Mouse (Mus musculus) small intestine, adult 10 weeks (tissue): Measurements from ENCODE around the gene Olfr655. TPM values are rescaled to one million over a fixed set of nuclear protein-coding genes. Genes with fewer than 3 reads are reported as not detected.

Source experiments
- polyA plus RNA-seq: library from polyadenylated mRNA; stranded (reverse); fragments of 350-450 nt; fragmentation: Illumina TruSeq; extraction: RNeasy Lipid Tissue Mini Kit (QIAGEN cat#74804); gene quantifications from one replicate; pipeline ENCODE4 v1.2.3, GENCODE M21; 2014; ENCODE audit warnings: low replicate concordance

Olfr655 gene
- not detected for polyA plus RNA-seq

DNA sequence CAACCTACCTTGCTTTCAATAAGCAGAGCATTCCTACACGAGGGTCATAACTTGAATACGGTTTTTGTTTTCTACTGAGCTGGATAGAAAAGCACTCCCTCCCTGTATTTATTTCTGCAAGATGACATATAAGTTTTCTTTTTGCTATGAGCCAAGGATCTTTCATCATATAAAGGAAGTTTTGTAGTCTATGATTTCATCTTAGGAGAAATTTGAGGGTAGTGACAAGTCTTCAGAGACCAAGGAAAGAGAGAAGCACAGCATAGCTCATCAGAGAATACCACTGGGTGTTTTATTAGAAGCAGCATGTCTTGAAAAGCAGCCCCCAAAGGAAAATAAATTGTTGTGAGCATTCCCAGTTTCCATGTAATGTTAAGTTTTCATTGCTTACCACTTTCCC, at the start of gene Olfr655:
Olfr655 (minus strand) TSS at position 101 of the 400 bp plus-strand sequence.

DNA sequence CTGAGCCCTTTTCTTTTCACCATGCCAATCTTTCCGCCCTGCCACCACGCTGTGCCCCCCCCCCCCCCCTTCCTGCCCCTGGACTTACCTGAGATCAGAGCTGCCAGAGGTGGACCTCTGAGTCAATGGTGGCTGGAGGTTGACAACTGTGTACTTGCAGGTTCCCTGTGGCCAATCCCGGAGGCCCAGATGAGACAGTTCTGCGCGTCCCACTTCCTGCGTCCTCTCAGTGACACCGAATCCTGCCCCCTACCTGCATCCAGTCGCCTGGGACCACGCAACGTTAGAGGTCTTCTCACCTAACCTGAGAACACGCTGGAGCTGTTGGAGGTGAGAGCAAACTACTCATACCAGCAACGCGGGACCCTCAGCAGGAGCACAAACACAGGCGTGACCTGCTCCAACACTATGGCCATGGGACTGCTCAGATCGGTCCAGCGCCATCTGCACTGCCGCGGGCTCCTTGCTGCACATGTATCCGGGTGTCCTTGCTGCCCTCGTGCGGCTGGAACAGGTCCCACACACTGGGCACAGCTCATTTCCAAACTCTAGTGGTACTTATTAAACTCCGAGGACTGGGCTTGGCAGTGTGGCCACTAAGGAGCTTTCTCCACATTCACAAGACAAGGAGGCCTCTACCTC, 45.4 kb upstream of the Olfr655 start, which contains the start of gene Olfr658:
Olfr658 (minus strand) TSS at position 465 of the 642 bp plus-strand sequence.

DNA sequence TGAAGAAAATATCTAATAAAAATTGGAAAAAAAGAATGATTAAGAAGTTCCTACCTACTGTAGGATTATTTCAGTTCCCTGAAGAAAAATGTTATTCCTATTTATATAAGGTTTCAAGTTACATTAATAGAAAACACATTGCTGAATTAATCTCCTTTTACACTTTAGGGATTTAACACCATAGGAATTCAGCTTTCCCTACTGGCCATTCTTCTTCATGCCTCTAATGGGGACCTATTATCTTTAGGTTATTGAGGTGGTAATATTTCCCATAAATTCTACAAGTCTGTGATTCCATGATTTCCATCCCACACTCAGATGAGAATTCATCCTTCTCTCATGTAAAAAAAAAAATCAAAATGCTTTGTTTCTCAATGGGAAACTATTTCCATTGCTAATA, 22.9 kb upstream of the Olfr655 start, which contains the start of gene Olfr657:
Olfr657 (plus strand) TSS at position 301 of the 400 bp plus-strand sequence.

DNA sequence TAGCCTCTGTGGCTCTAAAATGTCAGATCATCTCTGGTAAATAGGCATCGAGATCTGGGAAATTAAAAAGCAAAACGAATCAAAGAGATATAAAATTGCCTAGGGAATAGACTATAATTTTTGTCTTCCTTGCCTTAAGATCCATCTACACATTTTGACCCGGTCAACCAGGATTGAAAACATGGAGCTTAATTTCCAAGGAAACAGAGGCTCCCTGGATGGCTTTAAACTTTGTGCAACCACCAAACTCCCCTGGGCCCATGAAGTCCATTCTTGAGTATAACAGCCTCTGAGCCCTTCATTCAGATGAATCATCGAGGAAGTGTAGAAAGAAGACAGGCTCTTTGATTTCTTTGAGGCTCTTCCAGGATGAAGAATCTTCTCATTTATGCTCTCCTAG, 12.1 kb upstream of the Olfr655 start, which contains the start of gene Olfr656:
Olfr656 (plus strand) TSS at position 301 of the 400 bp plus-strand sequence.

GRCm38 (mm10) chr7:104586725-104587124, 14.9 kb downstream of the Olfr655 start, which contains the start of gene Olfr654:
TSS of gene Olfr654 (plus strand) at chr7:104587025.

GRCm38 (mm10) chr7:104577014-104577413, 24.6 kb downstream of the Olfr655 start, which contains the start of gene Olfr653:
TSS of gene Olfr653 (plus strand) at chr7:104577314.

GRCm38 (mm10) chr7:104560601-104561000, 41.0 kb downstream of the Olfr655 start, which contains the start of gene Olfr652:
TSS of gene Olfr652 (plus strand) at chr7:104560901.

GRCm38 (mm10) chr7:104549833-104550232, 51.7 kb downstream of the Olfr655 start, which contains the start of gene Olfr651:
TSS of gene Olfr651 (plus strand) at chr7:104550133.

Other genes starting within 250 kb of the Olfr655 start
- 86.4 TPM for gene Trim12c, start 248.4 kb downstream of the Olfr655 start, polyA plus RNA-seq
- 1.3 TPM for gene Trim30b, start 231.9 kb downstream of the Olfr655 start, polyA plus RNA-seq
- 1.4 TPM for gene Trim30c, start 200.9 kb downstream of the Olfr655 start, polyA plus RNA-seq
- gene Trim30a, start 136.6 kb downstream of the Olfr655 start, polyA plus RNA-seq = 56.4 TPM
- 390 TPM for gene Trim30d, start 93.9 kb downstream of the Olfr655 start, polyA plus RNA-seq
- gene Olfr651, start 51.6 kb downstream of the Olfr655 start, polyA plus RNA-seq = not detected
- not detected for gene Olfr652, start 40.9 kb downstream of the Olfr655 start, polyA plus RNA-seq
- gene Olfr653, start 24.5 kb downstream of the Olfr655 start, polyA plus RNA-seq = not detected
- gene Olfr654, start 14.8 kb downstream of the Olfr655 start, polyA plus RNA-seq = not detected
- gene Olfr656, start 12.2 kb upstream of the Olfr655 start, polyA plus RNA-seq = not detected
- not detected for gene Olfr657, start 23.0 kb upstream of the Olfr655 start, polyA plus RNA-seq
- 0.15 TPM for gene Olfr658, start 45.5 kb upstream of the Olfr655 start, polyA plus RNA-seq
- gene Olfr659, start 65.0 kb upstream of the Olfr655 start, polyA plus RNA-seq = not detected
- not detected for gene Olfr661, start 84.7 kb upstream of the Olfr655 start, polyA plus RNA-seq
- not detected for gene Usp17le, start 175.7 kb upstream of the Olfr655 start, polyA plus RNA-seq
- not detected for gene Usp17lb, start 240.8 kb upstream of the Olfr655 start, polyA plus RNA-seq